Comparison of ENCODE assay signal across 8 mouse cellular contexts in the genomic region with DNA sequence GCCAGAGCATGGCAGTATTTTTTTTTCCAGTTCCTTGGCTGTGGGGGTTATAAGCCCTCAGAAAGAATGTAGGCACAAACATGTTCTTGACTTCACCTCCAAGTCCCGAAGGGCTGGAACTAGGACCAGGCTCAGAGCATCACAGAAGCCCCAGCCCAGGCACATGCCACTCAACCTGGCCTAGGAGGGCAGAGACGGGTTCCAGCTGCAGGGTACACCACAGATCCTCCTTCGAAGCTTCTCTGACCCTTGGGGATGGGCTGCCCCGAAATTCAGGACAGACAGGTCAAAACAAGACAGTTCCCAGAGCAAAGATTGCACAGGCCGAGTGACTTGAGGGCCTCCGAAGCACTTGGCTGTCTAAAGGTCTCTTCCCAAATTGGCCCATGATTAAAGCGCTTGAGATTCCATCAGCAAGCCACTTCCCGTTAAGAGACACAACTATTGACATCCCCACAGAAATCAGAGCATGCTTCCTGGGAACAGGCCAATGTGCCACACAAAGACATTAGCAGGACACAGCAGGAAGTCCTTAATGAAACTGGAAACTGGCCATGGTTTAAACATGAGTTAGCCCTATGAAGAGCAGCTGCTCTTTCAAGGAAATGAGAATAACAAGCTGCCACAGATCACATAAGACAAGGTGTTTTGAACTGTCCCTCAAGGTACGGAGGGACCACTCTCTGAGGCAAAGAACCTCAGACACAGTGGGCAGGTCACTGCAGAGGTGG.
A peak's percentile ranks its signal among the peaks of the same experiment; 100 is the strongest.
DNase-seq lines count a peak whose midpoint lies in the region; ATAC-seq and TF ChIP-seq lines count a peak whose summit lies in the region.

No protein-coding gene starts in this region.

- DNase-seq in limb, embryonic 14.5 days (ENCODE audit: low spot score) = peak; percentile 40
- DNase-seq in limb, embryonic 10.5 days (ENCODE audit: low spot score) = no peak
- DNase-seq in forebrain, embryonic 14.5 days (ENCODE audit: low spot score) = peak; percentile 81
- peak; percentile 75 for DNase-seq in kidney, postnatal 14 days
- DNase-seq in retina, postnatal 1 day = peak; percentile 78
- no peak for DNase-seq in ovary, postnatal 10 days (ENCODE audit: low spot score)
- no peak for DNase-seq in urinary bladder, postnatal 4 days (ENCODE audit: low spot score in 2 of 2)

- H3K4me1 ChIP-seq in limb, embryonic 14.5 days (ENCODE audit: control insufficient read depth, insufficient read depth, low read length) = no peaks in the 10 kb centered on the region; the same call in 1 of the 2 replicates
- H3K4me1 ChIP-seq in limb, embryonic 10.5 days = peaks cover 7% of the 10 kb centered on the region
- H3K4me1 ChIP-seq in forebrain, embryonic 14.5 days (ENCODE audit: control insufficient read depth, insufficient read depth, low read length) = peaks cover 9% of the 10 kb centered on the region; the same call in 1 of the 2 replicates
- no peaks in the 10 kb centered on the region for H3K4me1 ChIP-seq in liver, embryonic 12.5 days

- 53% methylated on average over 9 of the region's 9 CpGs for WGBS in limb, embryonic 14.5 days
- 81% methylated on average over 9 of the region's 9 CpGs for WGBS in limb, embryonic 10.5 days
- 49% methylated on average over 9 of the region's 9 CpGs for WGBS in forebrain, embryonic 14.5 days
- WGBS in liver, embryonic 12.5 days (ENCODE audit: insufficient replicate concordance) = 61% methylated on average over 9 of the region's 9 CpGs

- H3K27me3 ChIP-seq in limb, embryonic 14.5 days (ENCODE audit: control insufficient read depth, insufficient read depth, low read length) = no peaks in the 10 kb centered on the region
- H3K27me3 ChIP-seq in limb, embryonic 10.5 days (ENCODE audit: low read depth, poor library complexity, severe bottlenecking) = no peaks in the 10 kb centered on the region
- no peaks in the 10 kb centered on the region for H3K27me3 ChIP-seq in forebrain, embryonic 14.5 days (replicated peaks; ENCODE audit: control insufficient read depth, insufficient read depth, low read length)
- no peaks in the 10 kb centered on the region for H3K27me3 ChIP-seq in liver, embryonic 12.5 days (replicated peaks)

- no peak; the same call in 1 of the 2 replicates for ATAC-seq in limb, embryonic 14.5 days (ENCODE audit: low FRiP score, low read depth)
- ATAC-seq in forebrain, embryonic 14.5 days = peak; percentile 54; the same call in 1 of the 2 replicates
- no peak for ATAC-seq in liver, embryonic 12.5 days

- no peaks in the 10 kb centered on the region for H3K36me3 ChIP-seq in limb, embryonic 14.5 days (ENCODE audit: control insufficient read depth, insufficient read depth, low read length)
- no peaks in the 10 kb centered on the region for H3K36me3 ChIP-seq in limb, embryonic 10.5 days
- no peaks in the 10 kb centered on the region for H3K36me3 ChIP-seq in forebrain, embryonic 14.5 days (ENCODE audit: control insufficient read depth, insufficient read depth, low read length)
- H3K36me3 ChIP-seq in liver, embryonic 12.5 days = no peaks in the 10 kb centered on the region

- no peak overlapping the region for H3K4me2 ChIP-seq in limb, embryonic 14.5 days (replicated peaks; ENCODE audit: low read depth, low read length, severe bottlenecking)
- H3K4me2 ChIP-seq in forebrain, embryonic 14.5 days (ENCODE audit: low read length) = no peak overlapping the region
- no peak overlapping the region for H3K4me2 ChIP-seq in liver, embryonic 12.5 days

- H3K4me3 ChIP-seq in limb, embryonic 14.5 days (replicated peaks; ENCODE audit: low read length) = no peak overlapping the region
- H3K4me3 ChIP-seq in limb, embryonic 10.5 days = no peak overlapping the region
- no peak overlapping the region for H3K4me3 ChIP-seq in forebrain, embryonic 14.5 days (ENCODE audit: low read depth, low read length)
- no peak overlapping the region for H3K4me3 ChIP-seq in liver, embryonic 12.5 days

- no peak overlapping the region for H3K27ac ChIP-seq in limb, embryonic 14.5 days (replicated peaks; ENCODE audit: low read depth, low read length)
- no peak overlapping the region for H3K27ac ChIP-seq in limb, embryonic 10.5 days
- no peak overlapping the region for H3K27ac ChIP-seq in forebrain, embryonic 14.5 days (ENCODE audit: low read depth, low read length)
- H3K27ac ChIP-seq in liver, embryonic 12.5 days = no peak overlapping the region

- TF ChIP-seq POLR2A in limb, embryonic 14.5 days (IDR thresholded peaks at IDR 0.05; ENCODE audit: borderline replicate concordance, extremely low read depth, insufficient read depth, insufficient read length) = no peak

- no peaks in the 10 kb centered on the region for H3K9me3 ChIP-seq in limb, embryonic 14.5 days (ENCODE audit: control insufficient read depth, low read length)
- H3K9me3 ChIP-seq in limb, embryonic 10.5 days (replicated peaks) = no peaks in the 10 kb centered on the region
- H3K9me3 ChIP-seq in forebrain, embryonic 14.5 days (replicated peaks; ENCODE audit: control insufficient read depth, low read length) = no peaks in the 10 kb centered on the region
- H3K9me3 ChIP-seq in liver, embryonic 12.5 days (replicated peaks) = no peaks in the 10 kb centered on the region

- H3K9ac ChIP-seq in limb, embryonic 14.5 days (ENCODE audit: low read depth, low read length, severe bottlenecking) = no peak overlapping the region
- H3K9ac ChIP-seq in forebrain, embryonic 14.5 days (ENCODE audit: low read length) = no peak overlapping the region
- no peak overlapping the region for H3K9ac ChIP-seq in liver, embryonic 12.5 days

Comparison
In these comparisons a context has a peak if more than half of its experiments do, and no peak if none do; other contexts are left out.
1. DNase-seq: peak in limb, embryonic 14.5 days (single experiment), forebrain, embryonic 14.5 days (single experiment), kidney, postnatal 14 days (single experiment) and retina, postnatal 1 day (single experiment); none in limb, embryonic 10.5 days (single experiment), ovary, postnatal 10 days (single experiment) and urinary bladder, postnatal 4 days (0 of 2).